Mouse (Mus musculus): ENCODE results near the gene Dbn1. TPM values are rescaled to one million over a fixed set of nuclear protein-coding genes. Genes with fewer than 3 reads are reported as not detected.
A peak's percentile ranks its signal among the peaks of the same experiment; 100 is the strongest.

Gene Dbn1
- polyA plus RNA-seq, 1 experiment from 2014 or later: 60.1 TPM

DNA sequence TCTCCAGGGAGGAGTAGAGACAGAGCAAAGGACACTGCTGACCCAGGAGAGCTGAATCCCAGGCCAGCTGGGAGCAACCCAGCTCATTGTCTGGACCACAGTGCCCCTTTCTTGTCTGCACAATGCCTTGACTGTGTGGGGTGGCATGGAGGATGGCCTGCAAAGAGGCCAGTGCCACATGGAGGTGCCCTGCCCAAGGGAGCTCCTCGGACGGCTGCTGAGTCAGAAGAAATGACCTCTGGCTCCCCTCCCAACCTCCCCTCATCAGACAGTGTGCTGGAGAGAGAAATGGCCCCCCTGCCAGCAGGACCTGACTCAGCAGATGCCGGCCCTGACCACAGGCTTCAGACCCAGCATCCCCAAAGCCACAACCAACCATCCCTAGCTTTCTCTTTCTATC is 22.7 kb downstream of the Dbn1 start:
- Histone ChIP-seq H3K36me3 (peaks cover 9% of the 10 kb centered on the region; the same call in 1 of the 2 replicates), H3K4me1 (replicated peaks) (peaks cover 14% of the 10 kb centered on the region), H3K9ac (no peak overlapping the region), H3K27ac (no peak overlapping the region), H3K4me2 (no peak overlapping the region), H3K4me3 (no peak overlapping the region), H3K9me3 (replicated peaks) (no peaks in the 10 kb centered on the region), H3K27me3 (peaks cover 69% of the 10 kb centered on the region)
- WGBS: 29% methylated on average over 3 of the region's 3 CpGs
- ATAC-seq (replicated peaks; ENCODE audit: insufficient number of reproducible peaks, insufficient read depth, low FRiP score, low read depth): no peak

- peaks cover 18% of the 10 kb centered on the region for H3K36me3 ChIP-seq
- H3K4me2 ChIP-seq: peak within 1 kb of the TSS; percentile 93
- peak; percentile 45 for ATAC-seq (replicated peaks; ENCODE audit: insufficient number of reproducible peaks, insufficient read depth, low FRiP score, low read depth)
- H3K4me3 ChIP-seq: peak within 1 kb of the TSS; percentile 59
- H3K27me3 ChIP-seq: peaks cover 59% of the 10 kb centered on the region
- peak within 1 kb of the TSS; percentile 59 for H3K9ac ChIP-seq
- under 1% methylated on average over 70 of the region's 84 CpGs for WGBS
- H3K27ac ChIP-seq: no peak within 1 kb of the TSS
- peaks cover 14% of the 10 kb centered on the region for H3K4me1 ChIP-seq (replicated peaks)
- H3K9me3 ChIP-seq (replicated peaks): no peaks in the 10 kb centered on the region
Observed at GRCm38 (mm10) chr13:55464027-55464884, 23.7 kb downstream of the Dbn1 start, which contains the start of gene Prr7. TSS of gene Prr7 (plus strand) at chr13:55464267.

DNA sequence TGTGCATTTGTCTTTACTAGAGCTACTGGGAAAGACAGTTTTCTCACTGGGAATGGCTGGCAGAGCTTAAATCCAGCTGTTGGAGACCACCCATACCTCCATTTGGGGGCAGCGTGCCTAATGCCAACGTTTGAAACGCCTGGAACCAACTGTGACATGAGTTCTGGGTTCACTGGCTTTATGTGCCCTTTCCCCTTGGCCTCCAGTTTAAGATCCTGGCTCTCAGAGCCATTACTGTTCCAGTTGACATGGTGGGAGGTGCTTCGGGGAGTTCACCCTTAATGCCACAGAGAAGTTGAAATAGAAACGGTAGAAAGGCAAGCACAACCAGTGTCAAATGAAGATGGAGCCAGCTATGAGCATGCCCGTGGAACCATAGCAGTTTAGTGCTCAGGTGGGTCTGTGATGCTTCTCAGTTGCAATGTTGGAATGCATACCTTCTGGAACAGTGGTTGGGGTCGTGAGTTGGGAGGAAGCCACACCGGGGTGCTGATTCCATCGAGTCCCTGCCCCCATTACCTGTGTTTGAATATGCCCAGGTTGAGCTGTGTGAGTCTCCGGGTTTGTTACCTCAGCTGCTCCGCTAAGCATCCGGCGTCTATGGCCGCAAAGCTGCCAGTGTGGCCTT is 24.4 kb downstream of the Dbn1 start:
- peaks cover 53% of the 10 kb centered on the region for H3K27me3 ChIP-seq

DNA sequence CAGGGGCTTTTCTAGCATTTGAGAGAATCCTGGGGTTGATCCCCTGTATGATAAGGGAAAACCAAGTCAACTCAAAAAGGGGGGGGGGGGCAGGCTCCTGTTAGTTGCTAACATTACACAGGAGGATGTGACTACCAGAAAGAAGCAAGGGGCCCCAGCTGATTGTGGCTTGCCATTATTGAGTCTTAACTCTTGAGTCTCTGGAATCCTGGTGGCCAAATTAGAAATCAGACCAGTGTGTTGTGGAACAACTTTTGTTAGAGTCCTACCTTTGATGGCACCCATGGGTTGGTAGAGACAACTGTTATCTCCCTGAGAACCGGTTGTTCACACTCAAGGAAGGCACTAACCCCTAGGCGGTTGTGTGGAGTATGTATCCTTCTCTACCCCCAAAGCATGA is 24.9 kb downstream of the Dbn1 start:
- no peak for ATAC-seq (replicated peaks; ENCODE audit: insufficient number of reproducible peaks, insufficient read depth, low FRiP score, low read depth)
- H3K9ac ChIP-seq: no peak overlapping the region
- peaks cover 14% of the 10 kb centered on the region for H3K4me1 ChIP-seq (replicated peaks)
- 63% methylated on average over 2 of the region's 2 CpGs for WGBS
- H3K9me3 ChIP-seq (replicated peaks): no peaks in the 10 kb centered on the region
- peaks cover 28% of the 10 kb centered on the region for H3K36me3 ChIP-seq
- H3K4me3 ChIP-seq: no peak overlapping the region
- no peak overlapping the region for H3K4me2 ChIP-seq
- no peak overlapping the region for H3K27ac ChIP-seq
- peaks cover 47% of the 10 kb centered on the region for H3K27me3 ChIP-seq

More for the DNA sequence above, 24.4 kb downstream of the Dbn1 start:
- no peaks in the 10 kb centered on the region for H3K9me3 ChIP-seq (replicated peaks)
- peak overlapping the region; percentile 59 for H3K9ac ChIP-seq
- ATAC-seq (replicated peaks; ENCODE audit: insufficient number of reproducible peaks, insufficient read depth, low FRiP score, low read depth): no peak
- H3K27ac ChIP-seq: no peak overlapping the region
- peaks cover 25% of the 10 kb centered on the region for H3K36me3 ChIP-seq
- 16% methylated on average over 14 of the region's 14 CpGs for WGBS
- H3K4me1 ChIP-seq (replicated peaks): peaks cover 14% of the 10 kb centered on the region
- peak overlapping the region; percentile 93 for H3K4me2 ChIP-seq
- peak overlapping the region; percentile 59 for H3K4me3 ChIP-seq

DNA sequence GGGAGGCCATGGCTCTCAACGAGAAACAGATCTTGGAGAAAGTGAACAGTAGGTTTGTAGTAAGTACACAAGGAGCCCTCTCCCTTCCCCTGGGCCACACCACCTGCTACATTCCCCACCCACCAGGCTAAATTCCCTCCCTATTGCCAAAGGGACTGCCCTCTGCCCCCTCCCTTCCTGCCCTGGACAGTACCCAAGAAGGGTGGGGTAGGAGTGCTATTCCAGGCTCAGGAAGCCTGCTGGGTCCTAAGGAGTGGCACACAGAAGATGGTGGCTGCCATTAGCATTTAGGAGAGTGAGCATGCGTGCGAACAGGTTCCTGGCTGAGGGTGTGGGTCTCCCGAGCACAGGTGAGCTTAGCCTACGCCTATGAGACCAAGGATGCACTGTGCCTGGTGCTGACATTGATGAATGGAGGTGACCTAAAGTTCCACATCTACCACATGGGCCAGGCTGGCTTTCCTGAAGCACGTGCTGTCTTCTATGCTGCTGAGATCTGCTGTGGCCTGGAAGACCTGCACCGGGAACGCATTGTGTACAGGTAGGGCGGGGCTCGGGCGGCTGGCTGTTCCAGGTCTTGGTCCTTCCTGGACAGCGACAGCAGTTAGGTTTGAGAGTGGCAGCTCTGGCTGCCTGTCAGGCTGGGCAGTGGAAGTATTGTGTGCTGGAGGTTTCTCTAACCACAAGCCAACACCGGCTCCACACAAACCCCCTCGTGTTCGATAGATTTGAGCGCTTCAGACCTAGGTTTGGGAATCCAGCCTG is 35.9 kb downstream of the Dbn1 start:
- Histone ChIP-seq H3K36me3 (peaks cover 46% of the 10 kb centered on the region), H3K4me1 (replicated peaks) (peaks cover 42% of the 10 kb centered on the region), H3K27me3 (no peaks in the 10 kb centered on the region), H3K4me3 (no peak overlapping the region), H3K27ac (no peak overlapping the region), H3K9ac (no peak overlapping the region), H3K9me3 (replicated peaks) (no peaks in the 10 kb centered on the region), H3K4me2 (no peak overlapping the region)
- WGBS: 91% methylated on average over 16 of the region's 16 CpGs
- no peak for ATAC-seq (replicated peaks; ENCODE audit: insufficient number of reproducible peaks, insufficient read depth, low FRiP score, low read depth)

DNA sequence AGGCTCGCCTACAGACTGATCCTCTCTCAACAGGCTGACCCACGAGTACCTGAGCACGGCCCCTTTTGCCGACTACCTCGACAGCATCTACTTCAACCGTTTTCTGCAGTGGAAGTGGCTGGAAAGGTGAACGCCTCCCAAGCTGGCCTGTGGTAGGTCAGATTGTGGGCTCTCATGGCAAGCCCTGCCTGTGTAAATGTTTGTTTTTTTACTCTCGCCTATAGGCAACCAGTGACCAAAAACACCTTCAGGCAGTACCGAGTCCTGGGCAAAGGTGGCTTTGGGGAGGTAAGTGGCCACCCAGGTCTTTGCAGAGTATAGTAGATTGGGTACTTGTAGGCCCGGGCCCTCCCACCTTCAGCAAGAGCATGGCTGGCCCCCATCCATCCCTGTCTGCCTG is 36.6 kb downstream of the Dbn1 start:
- H3K9me3 ChIP-seq (replicated peaks): no peaks in the 10 kb centered on the region
- ATAC-seq (replicated peaks; ENCODE audit: insufficient number of reproducible peaks, insufficient read depth, low FRiP score, low read depth): no peak
- H3K27ac ChIP-seq: peak overlapping the region; percentile 73
- H3K9ac ChIP-seq: no peak overlapping the region
- no peak overlapping the region for H3K4me2 ChIP-seq
- peaks cover 40% of the 10 kb centered on the region for H3K36me3 ChIP-seq
- WGBS: 88% methylated on average over 10 of the region's 10 CpGs
- H3K4me3 ChIP-seq: no peak overlapping the region
- peaks cover 48% of the 10 kb centered on the region for H3K4me1 ChIP-seq (replicated peaks)
- no peaks in the 10 kb centered on the region for H3K27me3 ChIP-seq

DNA sequence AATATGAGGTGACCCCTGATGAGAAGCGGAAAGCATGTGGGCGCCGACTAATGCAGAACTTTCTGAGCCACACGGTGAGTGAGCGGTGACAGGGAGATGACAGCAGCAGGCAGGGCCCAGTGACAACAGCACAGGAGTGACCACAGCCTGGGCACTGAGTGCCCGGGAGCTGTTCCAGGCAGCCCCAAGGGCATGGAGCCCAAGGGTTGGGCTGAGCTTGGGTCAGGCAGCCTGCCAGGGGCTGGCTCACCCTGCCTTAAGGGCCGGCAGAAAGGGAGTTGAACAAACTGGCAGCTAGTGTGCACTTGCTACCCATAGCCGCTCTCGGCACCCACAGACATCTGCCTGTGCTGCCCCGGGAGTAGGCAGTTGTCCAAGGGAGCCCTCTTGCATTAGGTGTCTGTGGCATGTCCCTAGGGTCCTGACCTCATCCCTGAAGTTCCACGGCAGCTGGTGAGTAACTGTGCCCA is 37.4 kb downstream of the Dbn1 start:
- Histone ChIP-seq H3K27me3 (no peaks in the 10 kb centered on the region), H3K9me3 (replicated peaks) (no peaks in the 10 kb centered on the region), H3K36me3 (peaks cover 35% of the 10 kb centered on the region), H3K9ac (no peak overlapping the region), H3K4me1 (replicated peaks) (peaks cover 55% of the 10 kb centered on the region), H3K4me2 (no peak overlapping the region), H3K4me3 (no peak overlapping the region), H3K27ac (peak overlapping the region; percentile 73)
- WGBS: 58% methylated on average over 11 of the region's 11 CpGs
- peak; percentile 76 for ATAC-seq (replicated peaks; ENCODE audit: insufficient number of reproducible peaks, insufficient read depth, low FRiP score, low read depth)

- Histone ChIP-seq H3K4me1 (replicated peaks) (peaks cover 55% of the 10 kb centered on the region), H3K27me3 (no peaks in the 10 kb centered on the region), H3K4me2 (no peak overlapping the region), H3K27ac (peak overlapping the region; percentile 73), H3K9me3 (replicated peaks) (no peaks in the 10 kb centered on the region), H3K36me3 (peaks cover 35% of the 10 kb centered on the region), H3K4me3 (no peak overlapping the region), H3K9ac (no peak overlapping the region)
- ATAC-seq (replicated peaks; ENCODE audit: insufficient number of reproducible peaks, insufficient read depth, low FRiP score, low read depth): no peak
- WGBS: 88% methylated on average over 17 of the region's 17 CpGs
Observed at GRCm38 (mm10) chr13:55449679-55450441, 38.1 kb downstream of the Dbn1 start.

DNA sequence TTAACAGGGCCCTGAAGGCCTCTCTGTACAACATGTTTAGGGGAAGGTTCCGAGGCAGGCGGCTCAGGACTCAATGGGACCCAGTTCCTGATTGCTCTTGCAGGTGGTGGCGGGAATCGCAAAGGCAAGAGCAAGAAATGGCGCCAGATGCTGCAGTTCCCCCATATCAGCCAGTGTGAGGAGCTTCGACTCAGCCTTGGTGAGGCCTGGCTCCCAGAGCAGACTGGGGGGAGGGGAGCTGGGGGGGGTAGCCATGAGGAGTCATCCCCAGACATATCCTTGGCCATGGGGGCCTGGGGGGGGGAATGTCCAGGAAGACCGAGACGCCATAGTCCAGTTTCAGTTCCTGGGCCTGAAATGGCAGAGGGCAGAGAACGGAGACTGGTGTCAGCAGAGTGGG is 38.7 kb downstream of the Dbn1 start:
- H3K36me3 ChIP-seq: peaks cover 30% of the 10 kb centered on the region
- ATAC-seq (replicated peaks; ENCODE audit: insufficient number of reproducible peaks, insufficient read depth, low FRiP score, low read depth): no peak
- H3K27ac ChIP-seq: no peak overlapping the region
- no peaks in the 10 kb centered on the region for H3K9me3 ChIP-seq (replicated peaks)
- H3K4me2 ChIP-seq: no peak overlapping the region
- H3K4me1 ChIP-seq (replicated peaks): peaks cover 57% of the 10 kb centered on the region
- no peaks in the 10 kb centered on the region for H3K27me3 ChIP-seq
- 85% methylated on average over 9 of the region's 9 CpGs for WGBS
- H3K4me3 ChIP-seq: no peak overlapping the region
- H3K9ac ChIP-seq: no peak overlapping the region

GRCm38 (mm10) chr13:55448131-55448530 is 39.8 kb downstream of the Dbn1 start:
- Histone ChIP-seq H3K9ac (no peak overlapping the region), H3K4me3 (no peak overlapping the region), H3K27me3 (no peaks in the 10 kb centered on the region), H3K4me1 (replicated peaks) (peaks cover 62% of the 10 kb centered on the region), H3K27ac (no peak overlapping the region), H3K36me3 (peaks cover 22% of the 10 kb centered on the region), H3K9me3 (replicated peaks) (no peaks in the 10 kb centered on the region), H3K4me2 (no peak overlapping the region)
- 92% methylated on average over 5 of the region's 5 CpGs for WGBS
- no peak for ATAC-seq (replicated peaks; ENCODE audit: insufficient number of reproducible peaks, insufficient read depth, low FRiP score, low read depth)
